Mouse (Mus musculus) midbrain, embryonic 10.5 days (tissue): Measurements from ENCODE around the gene 2610528A11Rik. TPM values are rescaled to one million over a fixed set of nuclear protein-coding genes. Genes with fewer than 3 reads are reported as not detected.
"Not testable (repeated sequence)": the region's sequence is repeated elsewhere in the genome, so short reads cannot be mapped to it uniquely, and the experiment has no call there.

ENCODE experiments used
- DNase-seq: peaks from one replicate; pipeline ENCODE4 v3.0.0-alpha.2; 2017; ENCODE audit warnings: low spot score
- H3K27ac ChIP-seq: fragments of 300-500 bp; sonication (generic); replicated peaks from 2 replicates; pipeline ENCODE4 v1.5.1; 2016; ENCODE audit warnings: mild to moderate bottlenecking
- H3K27me3 ChIP-seq: fragments of 300-500 bp; sonication (generic); 2 replicates; pipeline ENCODE4 v1.6.1; 2016; ENCODE audit warnings: low read depth, mild to moderate bottlenecking; ENCODE audit not compliant: poor library complexity, severe bottlenecking
- H3K36me3 ChIP-seq: fragments of 300-500 bp; sonication (generic); 2 replicates; pipeline ENCODE4 v1.6.1; 2016; ENCODE audit warnings: mild to moderate bottlenecking, moderate library complexity
- H3K4me1 ChIP-seq: fragments of 300-500 bp; sonication (generic); 2 replicates; pipeline ENCODE4 v1.6.1; 2016
- H3K4me3 ChIP-seq: fragments of 300-500 bp; sonication (generic); 2 replicates; pipeline ENCODE4 v1.5.1; 2016; ENCODE audit warnings: mild to moderate bottlenecking, moderate library complexity
- H3K9me3 ChIP-seq: fragments of 300-500 bp; sonication (generic); replicated peaks from 2 replicates; pipeline ENCODE4 v1.6.1; 2016; ENCODE audit warnings: mild to moderate bottlenecking
- WGBS: fragments of 180-500 bp; shearing (Covaris S2); methylation state at CpG from one replicate; pipeline ENCODE4 v1.1.7; 2016; 5-methylcytosine and 5-hydroxymethylcytosine counted together
- polyA plus RNA-seq: library from polyadenylated mRNA; unstranded; fragments of >200 nt; fragmentation: Nextera tagmentation; extraction: Ambion mirVana; gene quantifications from 2 replicates; pipeline ENCODE4 v1.2.1, GENCODE M21; 2016

2610528A11Rik gene
- not detected in 2 replicates for polyA plus RNA-seq

GRCm38 (mm10) chr14:37113922-37114321, at the start of gene 2610528A11Rik:
TSS of gene 2610528A11Rik (minus strand) at chr14:37114022.
- no peaks in the 10 kb centered on the region for H3K27me3 ChIP-seq
- no peak within 1 kb of the TSS for H3K27ac ChIP-seq
- H3K4me3 ChIP-seq = no peak within 1 kb of the TSS
- no peaks in the 10 kb centered on the region for H3K9me3 ChIP-seq
- WGBS = 76% methylated on average over 3 of the region's 3 CpGs
- H3K4me1 ChIP-seq = no peaks in the 10 kb centered on the region
- peaks cover 5% of the 10 kb centered on the region; the same call in 1 of the 2 replicates for H3K36me3 ChIP-seq
- DNase-seq = no peak

GRCm38 (mm10) chr14:37163277-37163956, 49.6 kb upstream of the 2610528A11Rik start:
- no peak for DNase-seq
- Histone ChIP-seq H3K36me3 (no peaks in the 10 kb centered on the region), H3K4me3 (no peak overlapping the region), H3K27ac (no peak overlapping the region), H3K4me1 (no peaks in the 10 kb centered on the region), H3K27me3 (no peaks in the 10 kb centered on the region), H3K9me3 (no peaks in the 10 kb centered on the region)
- 81% methylated on average over 4 of the region's 4 CpGs for WGBS

GRCm38 (mm10) chr14:37154391-37154790, 40.6 kb upstream of the 2610528A11Rik start:
- Histone ChIP-seq H3K27ac (no peak overlapping the region), H3K4me1 (no peaks in the 10 kb centered on the region), H3K4me3 (no peak overlapping the region), H3K36me3 (no peaks in the 10 kb centered on the region), H3K27me3 (no peaks in the 10 kb centered on the region), H3K9me3 (peaks cover 14% of the 10 kb centered on the region; the same call in 1 of the 2 replicates)
- DNase-seq = no peak
- WGBS = 93% methylated on average over 1 of the region's 1 CpGs

GRCm38 (mm10) chr14:37139051-37139710, 25.4 kb upstream of the 2610528A11Rik start:
- DNase-seq = no peak
- Histone ChIP-seq H3K27me3 (no peaks in the 10 kb centered on the region), H3K27ac (no peak overlapping the region), H3K4me3 (no peak overlapping the region), H3K9me3 (peaks cover 7% of the 10 kb centered on the region), H3K36me3 (no peaks in the 10 kb centered on the region), H3K4me1 (peaks cover 3% of the 10 kb centered on the region)
- WGBS = 67% methylated on average over 8 of the region's 8 CpGs

GRCm38 (mm10) chr14:37137596-37137995, 23.8 kb upstream of the 2610528A11Rik start:
- not testable (repeated sequence) for DNase-seq, H3K36me3 ChIP-seq
- WGBS = 90% methylated on average over 3 of the region's 3 CpGs

GRCm38 (mm10) chr14:37136110-37136509, 22.3 kb upstream of the 2610528A11Rik start:
- H3K9me3 ChIP-seq = no peaks in the 10 kb centered on the region
- peaks cover 20% of the 10 kb centered on the region for H3K36me3 ChIP-seq
- H3K27me3 ChIP-seq = no peaks in the 10 kb centered on the region
- DNase-seq = no peak
- H3K27ac ChIP-seq = no peak overlapping the region
- 0 out of 2 replicates have a peak overlapping the region, but pooled peaks have one; percentile 93 for H3K4me3 ChIP-seq
- WGBS = 83% methylated on average over 4 of the region's 4 CpGs
- peaks cover 10% of the 10 kb centered on the region for H3K4me1 ChIP-seq

More at GRCm38 (mm10) chr14:37137596-37137995, 23.8 kb upstream of the 2610528A11Rik start:
- not testable (repeated sequence) for H3K4me3 ChIP-seq, H3K9me3 ChIP-seq, H3K27ac ChIP-seq, H3K27me3 ChIP-seq
- H3K4me1 ChIP-seq = peaks cover 10% of the 10 kb centered on the region

- H3K27ac ChIP-seq = peak overlapping the region; percentile 90
- WGBS = 3% methylated on average over 10 of the region's 10 CpGs
- no peak for DNase-seq
Observed at GRCm38 (mm10) chr14:37135671-37136070, 21.8 kb upstream of the 2610528A11Rik start.

GRCm38 (mm10) chr14:37135127-37135593, 21.3 kb upstream of the 2610528A11Rik start, which contains the start of gene Ghitm:
TSS of gene Ghitm (minus strand) at chr14:37135272.
- Histone ChIP-seq H3K27ac (peak within 1 kb of the TSS; percentile 90), H3K36me3 (peaks cover 29% of the 10 kb centered on the region), H3K4me3 (peak within 1 kb of the TSS; percentile 93), H3K4me1 (peaks cover 10% of the 10 kb centered on the region), H3K9me3 (no peaks in the 10 kb centered on the region), H3K27me3 (no peaks in the 10 kb centered on the region)
- DNase-seq = peak; percentile 96
- WGBS = under 1% methylated on average over 38 of the region's 38 CpGs

More at GRCm38 (mm10) chr14:37135671-37136070, 21.8 kb upstream of the 2610528A11Rik start:
- peaks cover 10% of the 10 kb centered on the region for H3K4me1 ChIP-seq
- peaks cover 24% of the 10 kb centered on the region for H3K36me3 ChIP-seq
- no peaks in the 10 kb centered on the region for H3K9me3 ChIP-seq
- peak overlapping the region; percentile 93 for H3K4me3 ChIP-seq
- no peaks in the 10 kb centered on the region for H3K27me3 ChIP-seq

GRCm38 (mm10) chr14:37134304-37135126, 20.7 kb upstream of the 2610528A11Rik start:
- H3K27me3 ChIP-seq = no peaks in the 10 kb centered on the region
- peaks cover 36% of the 10 kb centered on the region for H3K36me3 ChIP-seq
- H3K4me1 ChIP-seq = peaks cover 10% of the 10 kb centered on the region
- no peaks in the 10 kb centered on the region for H3K9me3 ChIP-seq
- H3K4me3 ChIP-seq = peak overlapping the region; percentile 93
- H3K27ac ChIP-seq = peak overlapping the region; percentile 90
- no peak for DNase-seq
- WGBS = 3% methylated on average over 40 of the region's 40 CpGs

DNA sequence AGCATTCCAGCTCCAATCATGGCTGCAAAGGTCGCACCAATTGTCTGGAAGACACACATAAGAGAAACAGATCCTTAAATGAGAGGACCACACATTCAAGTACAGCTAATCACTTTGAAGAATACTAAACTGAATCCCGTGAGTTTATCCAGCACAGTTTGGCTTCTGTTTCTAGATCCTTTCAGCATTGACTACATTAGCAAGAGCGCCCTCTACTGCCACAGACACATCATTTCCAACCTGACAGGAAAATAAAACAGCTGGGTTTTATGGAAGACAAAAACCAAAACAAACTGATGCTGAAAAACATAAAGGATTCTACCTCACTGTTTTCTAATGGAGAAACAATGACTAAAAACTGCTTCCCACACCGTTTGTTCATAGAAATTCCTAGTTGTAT, 13.8 kb upstream of the 2610528A11Rik start:
- Histone ChIP-seq H3K36me3 (peaks cover 98% of the 10 kb centered on the region), H3K27ac (no peak overlapping the region), H3K4me3 (no peak overlapping the region), H3K9me3 (no peaks in the 10 kb centered on the region), H3K4me1 (no peaks in the 10 kb centered on the region), H3K27me3 (no peaks in the 10 kb centered on the region)
- 54% methylated on average over 4 of the region's 4 CpGs for WGBS
- no peak for DNase-seq

- 98% methylated on average over 4 of the region's 4 CpGs for WGBS
- no peak overlapping the region for H3K27ac ChIP-seq
Observed at GRCm38 (mm10) chr14:37119233-37119632, 5.4 kb upstream of the 2610528A11Rik start.

DNA sequence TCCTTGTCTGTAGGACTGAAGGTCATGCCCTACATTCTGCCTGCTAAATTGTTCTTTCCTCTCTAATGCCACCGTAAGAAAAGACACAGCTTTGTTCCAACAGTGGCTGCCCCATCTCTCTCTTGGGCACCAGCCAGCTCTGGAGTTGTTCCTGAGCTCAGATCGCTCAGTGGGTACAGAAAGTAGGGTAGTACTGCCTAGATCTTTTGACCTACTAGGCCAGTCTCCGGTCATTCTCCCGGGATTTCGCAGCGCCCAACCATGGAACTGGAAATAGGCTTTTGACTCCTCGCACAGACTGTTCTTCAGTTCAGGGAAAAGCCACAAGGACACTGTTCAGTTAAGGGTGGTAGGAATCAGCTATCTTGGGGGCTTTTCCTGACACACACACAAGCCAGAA, 891 bp downstream of the 2610528A11Rik start:
- DNase-seq = no peak
- H3K27me3 ChIP-seq = no peaks in the 10 kb centered on the region
- H3K4me1 ChIP-seq = no peaks in the 10 kb centered on the region
- WGBS = 95% methylated on average over 7 of the region's 7 CpGs
- H3K27ac ChIP-seq = no peak overlapping the region
- no peak overlapping the region for H3K4me3 ChIP-seq
- no peaks in the 10 kb centered on the region for H3K36me3 ChIP-seq
- no peaks in the 10 kb centered on the region for H3K9me3 ChIP-seq

More at GRCm38 (mm10) chr14:37119233-37119632, 5.4 kb upstream of the 2610528A11Rik start:
- no peak for DNase-seq
- Histone ChIP-seq H3K4me1 (no peaks in the 10 kb centered on the region), H3K4me3 (no peak overlapping the region), H3K36me3 (peaks cover 53% of the 10 kb centered on the region), H3K27me3 (no peaks in the 10 kb centered on the region), H3K9me3 (no peaks in the 10 kb centered on the region)
